Mouse (Mus musculus) frontal cortex, postnatal 36 days (tissue): ENCODE results near the gene Fam81b.
"Not testable (repeated sequence)": the region's sequence is repeated elsewhere in the genome, so short reads cannot be mapped to it uniquely, and the experiment has no call there.

ENCODE experiments used
- DNase-seq, 2 experiments: peaks; one replicate each; pipeline ENCODE4 v3.0.0; 2022; ENCODE audit warnings: low spot score in 2 of 2

Fam81b gene

GRCm38 (mm10) chr13:76304637-76305122 lies at the start of gene Fam81b:
TSS of gene Fam81b (minus strand) at chr13:76305072.
- DNase-seq = no peak

- DNase-seq = not testable (repeated sequence)
Measured at GRCm38 (mm10) chr13:76345941-76346340, 41.1 kb upstream of the Fam81b start.

DNA sequence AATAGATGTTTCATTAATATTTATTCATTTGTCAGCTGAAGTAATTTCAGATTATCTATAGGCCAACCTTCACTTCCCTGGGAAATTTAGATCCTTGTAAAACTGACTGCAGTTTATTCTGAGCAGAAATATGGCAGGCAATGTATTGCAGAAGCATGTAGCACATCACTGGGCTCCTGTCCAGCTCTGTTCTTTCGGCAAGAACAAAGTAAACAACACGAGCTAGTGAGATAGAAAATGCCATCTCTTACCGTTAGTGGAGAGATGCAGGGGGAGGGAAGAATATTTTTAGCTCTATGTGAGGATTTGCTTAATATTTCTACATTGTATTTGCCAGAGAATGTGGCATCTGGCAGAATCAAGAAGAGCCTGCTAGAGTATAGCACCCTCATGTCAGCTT lies 13.8 kb upstream of the Fam81b start:
- DNase-seq = peak; percentile 24 to 70

- DNase-seq = no peak
Measured at GRCm38 (mm10) chr13:76311580-76311979, 6.7 kb upstream of the Fam81b start.

DNA sequence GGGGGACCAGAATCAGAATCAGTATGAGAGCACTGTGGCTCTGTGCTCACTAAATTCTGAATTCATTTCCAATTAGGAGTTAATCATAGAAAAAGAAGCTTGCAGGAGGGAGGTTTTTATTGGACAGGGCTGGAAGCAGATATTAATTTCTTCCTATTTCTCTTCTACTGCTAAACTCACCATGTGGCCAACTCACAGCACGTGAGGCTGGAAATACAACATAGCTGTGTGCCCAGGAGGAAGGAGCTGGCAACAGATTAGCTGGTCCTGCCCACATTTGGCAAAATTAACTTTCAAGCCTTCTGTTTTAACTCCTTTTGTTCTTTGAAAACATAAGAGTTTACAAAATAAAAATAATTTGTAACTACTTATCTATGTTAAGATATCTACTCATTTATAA lies 3.9 kb upstream of the Fam81b start:
- no peak for DNase-seq

DNA sequence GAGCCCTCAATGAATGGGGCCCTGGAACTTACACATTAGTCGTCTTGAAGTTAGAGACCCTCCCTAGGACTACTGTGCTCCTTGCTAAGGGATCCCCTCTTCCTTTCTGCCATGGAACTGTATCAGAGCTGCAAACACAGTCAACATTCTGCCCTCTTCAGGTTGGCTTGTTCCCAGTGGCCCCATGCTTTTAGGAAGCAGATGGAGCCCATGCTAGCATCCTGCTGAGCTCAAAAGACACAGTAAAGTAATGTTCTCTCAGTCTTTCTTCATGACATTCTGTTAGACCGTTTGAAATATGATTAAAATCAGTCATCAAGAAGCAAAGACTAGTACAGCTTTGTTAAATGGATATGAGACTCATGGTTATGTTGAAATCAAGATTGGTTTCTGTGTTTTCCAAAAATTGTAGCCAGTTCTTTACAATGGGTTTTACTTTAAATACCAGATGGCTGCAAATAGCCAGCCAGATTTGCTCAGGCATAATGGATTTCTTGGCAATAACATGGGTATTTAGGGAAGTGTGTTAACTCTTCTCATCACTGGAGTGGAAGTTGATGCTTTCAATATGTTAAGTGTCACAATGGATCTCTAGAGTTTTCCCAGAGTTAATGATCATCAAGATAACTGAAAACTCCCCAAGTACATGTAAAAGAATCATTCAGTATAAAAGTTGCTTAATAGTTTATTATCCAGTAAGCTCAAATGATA lies 938 bp upstream of the Fam81b start:
- no peak for DNase-seq

DNA sequence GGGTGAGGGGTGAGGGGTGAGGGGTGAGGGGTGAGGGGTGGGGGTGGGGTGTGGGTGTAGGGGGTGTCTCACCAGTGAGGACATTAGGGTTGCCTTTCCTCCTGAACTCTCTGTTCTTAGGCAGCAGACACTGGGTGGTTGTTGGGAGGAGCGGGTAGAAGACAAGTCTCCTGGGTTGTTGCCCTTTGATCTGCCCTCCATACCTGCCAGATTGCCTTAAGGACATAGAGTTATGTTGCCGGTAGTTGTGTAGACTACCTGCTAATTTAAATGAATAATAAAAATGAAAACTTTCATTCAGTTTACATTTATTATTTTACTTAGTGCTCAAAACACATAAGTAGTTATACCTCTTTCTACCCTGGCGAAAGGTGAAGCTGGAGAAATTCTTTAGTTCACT lies 369 bp upstream of the Fam81b start:
- no peak for DNase-seq

DNA sequence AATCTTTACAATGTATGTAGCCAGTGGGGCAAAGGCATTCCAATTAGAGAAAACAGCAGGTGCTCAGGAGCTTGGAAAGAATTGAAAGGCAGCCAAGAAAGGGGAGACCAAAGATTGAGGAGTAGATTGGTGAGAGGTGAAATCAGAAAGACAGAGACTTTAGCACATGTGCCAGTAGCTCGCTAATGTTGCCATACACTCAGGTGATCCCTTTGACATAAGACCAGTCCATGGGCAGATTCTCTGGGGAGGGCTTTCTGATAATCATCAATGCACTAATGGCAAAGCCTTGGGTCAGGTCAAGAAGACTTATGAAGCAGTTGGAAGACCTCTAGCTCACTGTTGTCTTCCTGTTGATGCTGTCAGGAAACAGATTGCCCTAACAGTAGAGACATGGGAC lies 671 bp downstream of the Fam81b start:
- no peak for DNase-seq

GRCm38 (mm10) chr13:76303160-76303559 lies 1.7 kb downstream of the Fam81b start:
- no peak for DNase-seq

DNA sequence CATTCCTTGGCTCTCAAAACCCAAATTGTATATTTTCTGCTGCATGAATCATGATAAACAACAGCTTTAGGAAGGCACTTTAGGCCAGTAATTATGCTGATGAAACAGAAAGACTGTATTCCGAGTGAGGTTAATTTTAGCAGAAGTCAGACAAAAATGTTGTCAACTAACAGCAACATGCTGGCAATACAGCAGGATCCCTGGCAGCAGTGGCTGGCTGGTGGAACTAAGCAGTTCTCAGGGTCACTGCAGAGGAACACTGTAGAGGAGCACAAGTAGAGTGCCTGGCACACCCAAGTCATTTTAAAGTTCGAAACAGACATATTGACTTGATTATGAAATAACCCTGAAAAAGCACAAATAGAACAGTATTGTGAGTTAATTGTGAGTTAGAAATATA lies 2.8 kb downstream of the Fam81b start:
- peak in 1 of 2 experiments; percentile 20 for DNase-seq

GRCm38 (mm10) chr13:76292050-76292449 lies 12.8 kb downstream of the Fam81b start:
- no peak for DNase-seq

GRCm38 (mm10) chr13:76284597-76284996 lies 20.3 kb downstream of the Fam81b start:
- no peak for DNase-seq

DNA sequence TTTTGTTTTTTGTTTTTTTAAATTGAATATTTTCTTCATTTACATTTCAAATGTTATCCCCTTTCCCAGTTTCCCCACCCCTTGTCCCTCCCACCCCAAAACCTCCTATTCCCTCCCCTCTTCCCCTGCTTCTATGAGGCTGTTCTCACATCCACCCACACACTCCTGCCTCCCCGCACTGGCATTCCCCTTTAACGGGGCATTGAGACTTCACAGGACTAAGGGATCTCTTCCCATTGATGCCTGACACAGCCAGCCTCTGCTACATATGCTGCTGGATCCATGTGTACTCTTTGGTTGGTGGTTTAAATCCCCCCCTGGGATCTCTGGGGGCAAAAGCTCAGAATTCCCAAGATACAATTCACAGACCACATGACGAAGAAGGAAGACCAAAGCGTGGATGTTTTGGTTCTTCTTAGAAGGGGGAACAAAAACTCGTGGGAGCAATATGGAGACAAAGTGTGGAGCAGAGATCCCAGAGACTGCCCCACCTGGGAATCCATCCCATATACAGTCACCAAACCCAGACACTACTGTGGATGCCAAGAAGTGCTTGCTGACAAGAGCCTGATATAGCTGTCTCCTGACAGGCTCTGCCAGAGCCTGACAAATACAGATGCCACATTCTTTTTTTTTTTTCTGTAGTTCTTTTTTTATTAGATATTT lies 40.4 kb downstream of the Fam81b start:
- peak; percentile 10 to 40 for DNase-seq

GRCm38 (mm10) chr13:76258766-76259165 lies 46.1 kb downstream of the Fam81b start:
- DNase-seq = peak; percentile 67 to 88

DNA sequence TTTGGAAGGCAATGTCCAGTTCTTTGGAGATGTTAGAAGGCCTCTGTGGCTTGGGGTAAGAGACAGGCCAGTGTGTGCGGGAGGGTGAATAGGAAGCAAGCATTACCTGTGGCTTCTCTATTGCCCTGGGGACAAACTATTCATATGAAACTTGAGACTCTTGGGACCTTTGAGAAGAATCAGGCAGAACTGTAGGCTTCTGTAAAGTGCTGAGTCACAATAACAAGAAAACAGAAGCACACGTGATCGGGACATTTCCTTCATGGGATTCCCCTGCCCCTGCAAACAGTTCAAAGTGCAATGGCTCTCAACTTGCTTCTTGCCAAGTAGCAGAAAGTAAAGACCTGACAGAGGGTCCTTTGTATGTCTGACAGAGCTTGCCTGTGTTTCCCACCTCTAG lies 48.5 kb downstream of the Fam81b start:
- DNase-seq = no peak

GRCm38 (mm10) chr13:76250092-76250491 lies 54.8 kb downstream of the Fam81b start:
- DNase-seq = no peak

DNA sequence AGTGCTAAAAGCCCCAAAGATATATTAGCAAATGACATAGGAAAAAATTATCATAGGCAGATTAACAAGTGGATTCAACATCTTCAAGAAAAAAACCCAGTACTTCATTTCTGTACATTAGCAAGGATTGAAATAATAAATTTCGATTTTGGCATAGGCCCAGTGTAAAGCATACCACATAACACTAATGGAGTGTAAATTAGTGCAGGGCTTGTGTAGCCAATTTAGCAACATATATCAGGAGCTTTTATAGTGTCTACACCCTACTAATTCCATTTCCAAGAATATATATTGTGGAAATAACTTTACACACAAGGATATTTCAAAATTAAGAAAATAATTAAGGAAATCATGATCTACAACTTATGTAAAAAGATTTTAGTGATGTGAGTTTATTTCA lies 55.8 kb downstream of the Fam81b start:
- DNase-seq = no peak

GRCm38 (mm10) chr13:76215397-76215796 lies 89.5 kb downstream of the Fam81b start:
- DNase-seq = peak in 1 of 2 experiments; percentile 57

GRCm38 (mm10) chr13:76214928-76215327 lies 89.9 kb downstream of the Fam81b start:
- DNase-seq = no peak

- no peak for DNase-seq
Measured at GRCm38 (mm10) chr13:76199943-76200342, 104.9 kb downstream of the Fam81b start.

DNA sequence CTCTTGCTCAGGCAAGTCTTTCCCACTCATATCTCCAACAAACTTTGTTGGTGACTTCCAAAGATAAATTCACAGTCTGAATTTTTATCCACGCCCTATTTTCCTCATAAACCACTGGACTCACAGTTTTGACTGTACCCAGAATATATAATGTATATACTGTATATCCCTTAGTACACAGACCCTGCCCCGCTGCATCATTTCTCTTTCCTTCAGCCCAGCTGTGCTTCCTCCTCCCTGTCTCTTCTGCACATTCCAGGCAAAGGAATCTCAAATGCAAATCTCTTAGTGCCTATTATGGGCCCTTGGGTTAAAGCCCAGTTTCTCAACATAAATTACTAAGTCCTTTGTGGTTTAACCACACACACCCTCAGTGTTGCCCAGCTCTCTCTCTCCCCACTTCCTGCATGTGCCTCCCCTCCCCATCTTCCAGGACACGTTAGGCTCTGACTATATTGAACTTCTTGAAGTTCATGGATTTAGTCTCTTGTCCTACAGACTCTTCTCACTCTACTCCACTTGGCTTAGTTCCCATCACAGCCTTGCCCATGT lies 107.5 kb downstream of the Fam81b start:
- DNase-seq = no peak

GRCm38 (mm10) chr13:76195431-76196138 lies 109.3 kb downstream of the Fam81b start:
- no peak for DNase-seq
